Mouse (Mus musculus): ENCODE data around the gene Mamstr.

The Mamstr gene

DNA sequence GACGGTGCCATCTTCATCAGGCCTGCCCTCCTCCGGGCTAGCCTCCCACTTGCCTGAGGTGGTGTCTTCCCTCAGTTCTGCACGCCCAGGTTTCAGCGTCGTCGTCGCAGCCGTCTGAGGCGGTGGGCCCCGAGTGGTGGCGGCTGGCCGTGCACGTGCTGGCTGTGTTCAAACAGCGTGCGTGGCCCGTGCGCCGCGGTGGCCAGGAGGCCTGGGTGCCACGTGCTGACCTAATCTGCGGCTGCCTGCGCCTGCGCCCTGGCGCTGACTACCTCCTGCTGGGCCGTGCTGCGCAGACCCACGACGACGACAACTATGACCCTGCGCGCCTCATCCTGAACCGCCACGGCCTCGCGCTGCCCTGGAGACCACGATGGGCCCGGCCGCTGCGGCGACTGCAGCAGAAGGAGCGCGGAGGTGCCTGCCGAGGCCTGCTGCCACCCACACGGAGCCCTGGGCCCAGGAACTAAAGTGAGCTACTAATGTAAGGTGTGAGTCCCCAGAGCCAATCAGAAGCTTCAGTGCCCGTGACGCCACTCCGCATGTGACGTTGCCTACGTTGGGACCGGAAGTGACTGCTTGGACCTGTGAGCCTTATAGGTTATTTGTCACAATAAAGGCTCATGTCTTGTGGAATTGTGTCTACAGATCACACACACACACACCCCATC lies 54.3 kb downstream of the Mamstr start, which contains the start of gene Sec1:
Sec1 (minus strand) TSS at position 482 of the 671 bp plus-strand sequence.
- DNase-seq = no peak

GRCm38 (mm10) chr7:45695098-45695497 lies 55.3 kb downstream of the Mamstr start:
- no peak for DNase-seq
